Mouse (Mus musculus): ENCODE data around the gene Snrpg.

- TF ChIP-seq POLR2A (IDR thresholded peaks at IDR 0.05; ENCODE audit: insufficient read depth, low read length) (no peak), CTCF (IDR thresholded peaks at IDR 0.05; ENCODE audit: low read depth, low read length) (peak; percentile 59)
Measured at GRCm38 (mm10) chr6:86400972-86401371, 29.9 kb downstream of the Snrpg start.

Measured in ES-Bruce4 (cell line).